Mouse (Mus musculus): Measurements from ENCODE around the gene Tpbg. TPM values are rescaled to one million over a fixed set of nuclear protein-coding genes. Genes with fewer than 3 reads are reported as not detected.
"Not testable (repeated sequence)": the region's sequence is repeated elsewhere in the genome, so short reads cannot be mapped to it uniquely, and the experiment has no call there.

The Tpbg gene
- polyA plus RNA-seq (2016; fragmentation: Nextera tagmentation; extraction: Ambion mirVana), result 25.7 and 32.0 TPM in 2 replicates

- WGBS, result under 1% methylated on average over 39 of the region's 39 CpGs
- H3K27ac ChIP-seq, result peak within 1 kb of the TSS; percentile 94
- H3K27me3 ChIP-seq (ENCODE audit: insufficient read depth, poor library complexity, severe bottlenecking), result peaks cover 19% of the 10 kb centered on the region
- H3K36me3 ChIP-seq, result peaks cover 18% of the 10 kb centered on the region
- no peaks in the 10 kb centered on the region for H3K9me3 ChIP-seq
- DNase-seq (ENCODE audit: low spot score), result peak; percentile 82
- peak within 1 kb of the TSS; percentile 82 for H3K4me3 ChIP-seq
- H3K4me1 ChIP-seq (replicated peaks), result peaks cover 33% of the 10 kb centered on the region
These were observed at the start of gene Tpbg for GRCm38 (mm10) chr9:85842351-85843011. Gene Tpbg (plus strand): TSS chr9:85842380.

GRCm38 (mm10) chr9:85801986-85802385 lies 40.2 kb upstream of the Tpbg start:
- DNase-seq (ENCODE audit: low spot score); H3K9me3 ChIP-seq; H3K4me1 ChIP-seq (replicated peaks); H3K27ac ChIP-seq; H3K4me3 ChIP-seq; H3K27me3 ChIP-seq (ENCODE audit: insufficient read depth, poor library complexity, severe bottlenecking); H3K36me3 ChIP-seq: not testable (repeated sequence)
- 79% methylated on average over 2 of the region's 2 CpGs for WGBS

- no peak for DNase-seq (ENCODE audit: low spot score)
- Histone ChIP-seq H3K27ac (no peak overlapping the region), H3K36me3 (no peaks in the 10 kb centered on the region), H3K9me3 (no peaks in the 10 kb centered on the region), H3K27me3 (ENCODE audit: insufficient read depth, poor library complexity, severe bottlenecking) (no peaks in the 10 kb centered on the region), H3K4me1 (replicated peaks) (no peaks in the 10 kb centered on the region), H3K4me3 (no peak overlapping the region)
- 78% methylated on average over 4 of the region's 4 CpGs for WGBS
These were observed 39.6 kb upstream of the Tpbg start for GRCm38 (mm10) chr9:85802563-85802962.

- H3K27ac ChIP-seq, result no peak overlapping the region
- H3K9me3 ChIP-seq, result no peaks in the 10 kb centered on the region
- no peaks in the 10 kb centered on the region for H3K36me3 ChIP-seq
- no peak overlapping the region for H3K4me3 ChIP-seq
- whole genome bisulfite sequencing, result 92% methylated on average over 6 of the region's 6 CpGs
- DNase-seq (ENCODE audit: low spot score), result no peak
- H3K27me3 ChIP-seq (ENCODE audit: insufficient read depth, poor library complexity, severe bottlenecking), result no peaks in the 10 kb centered on the region
- H3K4me1 ChIP-seq (replicated peaks), result no peaks in the 10 kb centered on the region
These were observed 35.8 kb upstream of the Tpbg start for GRCm38 (mm10) chr9:85806411-85806810.

GRCm38 (mm10) chr9:85809246-85809645 lies 32.9 kb upstream of the Tpbg start:
- H3K36me3 ChIP-seq, result no peaks in the 10 kb centered on the region
- H3K4me3 ChIP-seq, result no peak overlapping the region
- no peaks in the 10 kb centered on the region for H3K9me3 ChIP-seq
- no peaks in the 10 kb centered on the region for H3K27me3 ChIP-seq (ENCODE audit: insufficient read depth, poor library complexity, severe bottlenecking)
- H3K27ac ChIP-seq, result no peak overlapping the region
- no peaks in the 10 kb centered on the region for H3K4me1 ChIP-seq (replicated peaks)
- WGBS, result 86% methylated on average over 3 of the region's 3 CpGs
- no peak for DNase-seq (ENCODE audit: low spot score)

- no peaks in the 10 kb centered on the region for H3K4me1 ChIP-seq (replicated peaks)
- DNase-seq (ENCODE audit: low spot score), result no peak
- H3K9me3 ChIP-seq, result no peaks in the 10 kb centered on the region
- 89% methylated on average over 11 of the region's 11 CpGs for WGBS
- H3K36me3 ChIP-seq, result no peaks in the 10 kb centered on the region
- H3K27ac ChIP-seq, result no peak overlapping the region
- no peaks in the 10 kb centered on the region for H3K27me3 ChIP-seq (ENCODE audit: insufficient read depth, poor library complexity, severe bottlenecking)
- no peak overlapping the region for H3K4me3 ChIP-seq
These were observed 21.4 kb upstream of the Tpbg start for GRCm38 (mm10) chr9:85820829-85821228.

- Histone ChIP-seq H3K27me3 (ENCODE audit: insufficient read depth, poor library complexity, severe bottlenecking) (peaks cover 6% of the 10 kb centered on the region), H3K27ac (no peak overlapping the region), H3K9me3 (no peaks in the 10 kb centered on the region), H3K36me3 (no peaks in the 10 kb centered on the region), H3K4me3 (no peak overlapping the region), H3K4me1 (replicated peaks) (no peaks in the 10 kb centered on the region)
- 89% methylated on average over 17 of the region's 17 CpGs for WGBS
- DNase-seq (ENCODE audit: low spot score), result no peak
These were observed 6.4 kb upstream of the Tpbg start for GRCm38 (mm10) chr9:85835521-85836425.

- peaks cover 4% of the 10 kb centered on the region for H3K36me3 ChIP-seq
- DNase-seq (ENCODE audit: low spot score), result no peak
These were observed 2.6 kb upstream of the Tpbg start for GRCm38 (mm10) chr9:85839626-85840025.

GRCm38 (mm10) chr9:85841891-85842290 lies 289 bp upstream of the Tpbg start:
- Histone ChIP-seq H3K27me3 (ENCODE audit: insufficient read depth, poor library complexity, severe bottlenecking) (peaks cover 19% of the 10 kb centered on the region), H3K4me3 (peak overlapping the region; percentile 82), H3K4me1 (replicated peaks) (peaks cover 33% of the 10 kb centered on the region), H3K9me3 (no peaks in the 10 kb centered on the region), H3K27ac (peak overlapping the region; percentile 94), H3K36me3 (peaks cover 14% of the 10 kb centered on the region)
- peak; percentile 60 for DNase-seq (ENCODE audit: low spot score)
- under 1% methylated on average over 16 of the region's 16 CpGs for WGBS

More at GRCm38 (mm10) chr9:85839626-85840025, 2.6 kb upstream of the Tpbg start:
- WGBS, result 53% methylated on average over 3 of the region's 3 CpGs
- Histone ChIP-seq H3K4me3 (no peak overlapping the region), H3K9me3 (no peaks in the 10 kb centered on the region), H3K27ac (no peak overlapping the region), H3K27me3 (ENCODE audit: insufficient read depth, poor library complexity, severe bottlenecking) (peaks cover 14% of the 10 kb centered on the region), H3K4me1 (replicated peaks) (peaks cover 23% of the 10 kb centered on the region)

GRCm38 (mm10) chr9:85843031-85843890 lies 1.1 kb downstream of the Tpbg start:
- peaks cover 19% of the 10 kb centered on the region for H3K27me3 ChIP-seq (ENCODE audit: insufficient read depth, poor library complexity, severe bottlenecking)
- peak overlapping the region; percentile 82 for H3K4me3 ChIP-seq
- H3K27ac ChIP-seq, result peak overlapping the region; percentile 94
- under 1% methylated on average over 61 of the region's 65 CpGs for WGBS
- peak; percentile 69 for DNase-seq (ENCODE audit: low spot score)
- peaks cover 26% of the 10 kb centered on the region for H3K36me3 ChIP-seq
- H3K4me1 ChIP-seq (replicated peaks), result peaks cover 33% of the 10 kb centered on the region
- no peaks in the 10 kb centered on the region for H3K9me3 ChIP-seq

- H3K4me3 ChIP-seq, result peak overlapping the region; percentile 82
- peaks cover 33% of the 10 kb centered on the region for H3K4me1 ChIP-seq (replicated peaks)
- H3K36me3 ChIP-seq, result peaks cover 30% of the 10 kb centered on the region
- H3K27me3 ChIP-seq (ENCODE audit: insufficient read depth, poor library complexity, severe bottlenecking), result peaks cover 19% of the 10 kb centered on the region
- no peaks in the 10 kb centered on the region for H3K9me3 ChIP-seq
- H3K27ac ChIP-seq, result peak overlapping the region; percentile 94
- WGBS, result 2% methylated on average over 80 of the region's 80 CpGs
- peak; percentile 52 for DNase-seq (ENCODE audit: low spot score)
These were observed 1.9 kb downstream of the Tpbg start for GRCm38 (mm10) chr9:85843891-85844646.

- peaks cover 33% of the 10 kb centered on the region for H3K4me1 ChIP-seq (replicated peaks)
- peaks cover 32% of the 10 kb centered on the region for H3K36me3 ChIP-seq
- H3K27me3 ChIP-seq (ENCODE audit: insufficient read depth, poor library complexity, severe bottlenecking), result peaks cover 19% of the 10 kb centered on the region
- H3K4me3 ChIP-seq, result peak overlapping the region; percentile 82
- peak overlapping the region; percentile 94 for H3K27ac ChIP-seq
- 71% methylated on average over 9 of the region's 9 CpGs for WGBS
- no peaks in the 10 kb centered on the region for H3K9me3 ChIP-seq
- DNase-seq (ENCODE audit: low spot score), result no peak
These were observed 2.4 kb downstream of the Tpbg start for GRCm38 (mm10) chr9:85844647-85844983.

Measured in hindbrain, embryonic 10.5 days (tissue).